Mouse (Mus musculus): ENCODE results near the gene Fzr1.

The Fzr1 gene

DNA sequence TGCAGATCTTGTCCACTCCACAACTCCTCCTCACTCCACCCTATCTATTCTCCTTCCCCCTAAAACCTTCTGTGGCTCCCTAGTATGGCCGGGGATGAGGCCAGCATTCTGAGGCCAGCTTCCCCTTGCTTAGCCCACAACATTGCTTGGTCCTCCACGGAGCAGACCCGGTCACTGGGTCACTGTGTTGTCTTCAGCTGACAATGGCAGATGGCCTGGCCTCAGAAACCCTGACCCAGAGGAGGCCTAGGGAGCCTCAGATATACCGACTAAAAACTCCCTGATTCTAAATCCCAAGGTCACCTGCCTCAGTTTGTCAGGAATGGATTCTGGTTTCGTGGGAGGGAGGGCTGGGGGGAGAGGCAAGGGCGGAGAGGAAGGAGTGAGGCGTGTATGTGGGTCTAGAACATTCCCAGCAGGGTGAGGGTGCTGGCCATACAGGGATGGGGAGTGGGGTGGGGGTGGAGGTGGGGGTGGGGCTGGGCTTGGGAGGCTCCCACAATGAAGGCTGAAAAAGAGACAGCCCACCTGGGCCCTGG, 24.0 kb upstream of the Fzr1 start:
- peak; percentile 56 for DNase-seq (ENCODE audit: extremely low spot score, low spot score)

DNA sequence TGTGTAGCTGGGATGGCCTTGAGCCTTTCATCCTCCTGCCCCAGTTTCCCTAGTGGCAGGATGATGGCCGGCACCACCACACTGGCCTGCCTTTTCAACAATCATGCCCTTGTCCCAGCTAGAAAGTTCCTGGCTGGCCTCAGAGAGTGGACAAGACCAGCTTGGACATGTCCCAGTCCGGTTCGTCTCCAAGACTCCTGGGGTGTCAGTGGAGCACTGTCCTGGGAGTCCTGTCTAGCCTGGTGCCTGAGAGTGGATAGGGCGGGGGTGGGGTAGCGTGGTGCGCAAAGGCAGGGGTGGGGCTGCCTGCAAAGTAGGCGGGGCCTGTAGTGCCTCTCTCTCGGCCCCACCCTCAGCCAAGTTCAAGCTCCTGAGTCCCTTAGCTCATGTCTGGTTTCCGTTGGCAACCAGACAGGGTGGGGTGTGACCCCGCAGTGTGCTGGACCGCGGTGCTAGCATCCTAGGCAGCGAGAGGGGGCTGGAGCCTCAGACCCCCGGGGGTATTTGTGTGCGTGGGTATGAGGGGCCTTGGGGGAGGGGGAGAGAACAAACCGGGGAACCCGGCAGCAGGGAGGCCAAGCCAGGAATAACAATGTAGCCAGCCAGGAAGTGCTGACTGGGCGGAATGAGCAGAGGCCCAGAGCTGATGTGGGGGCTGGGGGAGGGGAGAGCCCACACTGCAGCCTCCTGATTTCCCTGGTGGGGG, 23.4 kb upstream of the Fzr1 start:
- DNase-seq (ENCODE audit: extremely low spot score, low spot score), result peak; percentile 79

DNA sequence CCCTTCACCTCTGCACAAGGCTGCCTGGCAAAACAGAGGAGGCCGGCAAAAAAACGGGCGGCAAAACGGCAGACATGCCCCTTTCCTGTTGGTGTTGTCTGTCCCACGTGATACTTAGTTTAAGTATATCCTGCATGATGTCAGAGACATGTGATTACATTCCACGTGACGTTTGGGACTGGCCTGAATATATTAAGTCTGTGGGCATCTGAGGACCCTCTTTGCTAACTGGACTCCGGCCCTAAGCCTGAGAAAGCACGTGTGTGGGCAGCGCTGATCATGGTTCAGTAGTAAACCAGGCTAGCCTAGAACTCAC, 22.8 kb upstream of the Fzr1 start:
- DNase-seq (ENCODE audit: extremely low spot score, low spot score), result no peak

- no peak for DNase-seq (ENCODE audit: extremely low spot score, low spot score)
Measured at GRCm38 (mm10) chr10:81400371-81401204, 22.3 kb upstream of the Fzr1 start.

DNA sequence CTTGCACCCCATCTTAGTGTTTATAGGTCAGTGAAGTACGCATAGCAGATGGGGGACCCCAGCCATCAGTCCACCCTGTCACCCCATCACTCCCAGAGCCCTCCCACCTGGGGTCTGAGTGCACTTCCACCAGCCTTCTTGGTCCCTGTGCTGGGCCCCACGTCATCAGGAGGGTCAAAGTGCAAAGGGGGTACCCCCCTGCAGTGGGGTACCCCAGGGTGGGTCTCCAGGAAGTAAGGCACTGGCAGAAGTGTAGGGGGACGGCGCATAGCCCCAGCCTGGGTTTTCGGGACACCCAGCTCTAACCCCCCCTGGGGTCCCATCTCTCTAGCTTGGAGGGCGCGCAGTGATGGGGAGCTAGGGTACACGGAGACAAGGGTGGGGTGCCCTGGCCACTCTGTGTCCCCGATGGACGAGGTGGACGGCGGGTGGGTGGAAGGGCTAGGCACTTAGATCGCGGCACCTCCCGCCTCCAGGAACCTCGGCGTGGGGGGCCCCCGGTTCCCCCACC, 21.5 kb upstream of the Fzr1 start:
- no peak for DNase-seq (ENCODE audit: extremely low spot score, low spot score)

GRCm38 (mm10) chr10:81399296-81399695, 21.0 kb upstream of the Fzr1 start:
- no peak for DNase-seq (ENCODE audit: extremely low spot score, low spot score)

DNA sequence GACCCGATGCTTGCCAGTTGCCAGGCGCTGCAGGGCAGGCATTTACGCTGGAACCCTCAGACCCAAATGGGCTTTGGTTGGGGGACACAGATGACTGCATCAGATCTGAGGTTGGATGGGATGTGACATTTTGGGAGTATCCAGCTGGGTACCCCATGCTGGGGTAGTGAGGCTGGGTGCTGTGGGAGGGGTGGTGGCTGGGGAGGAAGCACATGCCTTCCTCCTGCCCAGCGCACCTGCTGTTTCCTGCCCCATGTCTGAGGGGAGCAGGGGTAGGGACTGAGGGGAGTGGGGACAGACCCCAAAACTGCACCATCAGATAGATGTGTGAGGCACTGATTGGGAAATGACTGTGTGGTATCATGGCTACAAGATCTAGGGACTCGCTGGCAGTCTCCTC, 18.4 kb upstream of the Fzr1 start:
- no peak for DNase-seq (ENCODE audit: extremely low spot score, low spot score)

DNA sequence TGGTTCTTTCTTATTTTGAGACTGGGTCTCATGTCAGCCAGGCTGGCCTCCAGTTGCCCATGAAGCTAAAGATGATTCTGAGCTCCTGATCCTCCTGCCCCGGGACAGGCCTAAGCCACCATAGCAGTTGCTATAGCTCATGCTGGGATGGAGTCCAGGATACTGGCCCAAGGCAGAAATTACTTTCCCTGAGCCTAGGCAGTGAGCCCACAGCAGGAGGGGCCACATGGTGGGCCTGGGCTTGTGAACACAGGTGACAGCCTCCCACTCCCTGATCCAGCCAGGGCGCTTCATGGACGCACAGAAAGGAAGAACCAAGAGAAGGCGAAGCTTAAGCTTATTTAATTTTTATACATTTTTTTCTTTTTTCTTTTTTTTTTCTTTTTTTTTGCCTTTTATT, 17.5 kb upstream of the Fzr1 start:
- no peak for DNase-seq (ENCODE audit: extremely low spot score, low spot score)

GRCm38 (mm10) chr10:81395127-81395526, 16.8 kb upstream of the Fzr1 start:
- DNase-seq (ENCODE audit: extremely low spot score, low spot score), result peak; percentile 85

DNA sequence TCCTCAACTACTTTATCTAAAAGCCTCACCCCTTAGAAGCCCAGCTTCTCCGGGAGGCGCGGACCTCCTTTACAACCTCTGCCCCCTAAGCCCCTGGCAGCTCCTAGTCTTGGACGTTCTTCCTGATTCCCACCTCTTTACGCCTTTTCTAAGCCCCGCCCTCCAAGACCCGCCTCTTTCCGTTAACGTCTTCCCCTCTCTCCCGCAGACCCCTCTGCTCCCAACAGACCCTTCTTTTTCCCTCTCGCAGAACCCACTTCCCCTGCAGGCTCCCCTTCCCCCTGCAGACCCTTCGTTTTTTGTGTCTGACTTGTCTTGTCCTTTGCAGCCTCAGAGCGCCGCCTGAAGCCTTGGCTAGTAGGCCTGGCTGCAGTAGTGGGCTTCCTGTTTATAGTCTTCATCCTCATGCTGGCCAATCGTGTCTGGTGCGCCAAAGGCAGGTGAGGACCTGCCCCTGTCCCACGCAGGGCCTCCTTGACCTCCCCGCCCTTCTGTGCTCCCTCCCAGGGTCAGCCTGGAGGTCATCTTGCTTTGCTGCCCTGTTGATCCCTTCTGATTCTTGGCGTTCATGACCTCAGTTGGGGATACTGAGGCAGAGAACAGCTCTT, 15.2 kb upstream of the Fzr1 start:
- DNase-seq (ENCODE audit: extremely low spot score, low spot score), result no peak

- DNase-seq (ENCODE audit: extremely low spot score, low spot score), result no peak
Measured at GRCm38 (mm10) chr10:81392781-81393185, 14.5 kb upstream of the Fzr1 start, which contains the start of gene Smim24. TSS of gene Smim24 (plus strand) at chr10:81393051.

DNA sequence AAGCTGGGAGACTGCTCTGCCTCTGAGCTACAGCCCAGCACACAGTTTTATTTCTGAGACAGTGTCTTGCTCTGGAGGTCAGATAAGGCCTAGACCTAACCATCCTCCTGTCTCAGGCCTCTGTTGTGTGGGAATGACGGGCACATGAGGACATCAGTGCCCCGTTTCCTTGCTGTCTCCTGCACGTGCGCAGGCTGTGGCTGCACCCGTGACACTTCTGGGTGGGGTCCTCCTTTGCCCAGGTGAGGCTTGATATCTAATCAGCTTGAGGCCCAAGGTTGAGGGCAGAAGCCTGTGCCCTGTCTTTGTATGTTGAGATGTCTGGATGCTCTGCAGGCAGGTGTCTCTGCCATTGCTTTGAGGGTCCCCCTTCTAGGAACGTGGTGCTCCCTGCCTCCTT, 14.0 kb upstream of the Fzr1 start:
- DNase-seq (ENCODE audit: extremely low spot score, low spot score), result no peak

GRCm38 (mm10) chr10:81390678-81390965, 12.3 kb upstream of the Fzr1 start:
- no peak for DNase-seq (ENCODE audit: extremely low spot score, low spot score)

DNA sequence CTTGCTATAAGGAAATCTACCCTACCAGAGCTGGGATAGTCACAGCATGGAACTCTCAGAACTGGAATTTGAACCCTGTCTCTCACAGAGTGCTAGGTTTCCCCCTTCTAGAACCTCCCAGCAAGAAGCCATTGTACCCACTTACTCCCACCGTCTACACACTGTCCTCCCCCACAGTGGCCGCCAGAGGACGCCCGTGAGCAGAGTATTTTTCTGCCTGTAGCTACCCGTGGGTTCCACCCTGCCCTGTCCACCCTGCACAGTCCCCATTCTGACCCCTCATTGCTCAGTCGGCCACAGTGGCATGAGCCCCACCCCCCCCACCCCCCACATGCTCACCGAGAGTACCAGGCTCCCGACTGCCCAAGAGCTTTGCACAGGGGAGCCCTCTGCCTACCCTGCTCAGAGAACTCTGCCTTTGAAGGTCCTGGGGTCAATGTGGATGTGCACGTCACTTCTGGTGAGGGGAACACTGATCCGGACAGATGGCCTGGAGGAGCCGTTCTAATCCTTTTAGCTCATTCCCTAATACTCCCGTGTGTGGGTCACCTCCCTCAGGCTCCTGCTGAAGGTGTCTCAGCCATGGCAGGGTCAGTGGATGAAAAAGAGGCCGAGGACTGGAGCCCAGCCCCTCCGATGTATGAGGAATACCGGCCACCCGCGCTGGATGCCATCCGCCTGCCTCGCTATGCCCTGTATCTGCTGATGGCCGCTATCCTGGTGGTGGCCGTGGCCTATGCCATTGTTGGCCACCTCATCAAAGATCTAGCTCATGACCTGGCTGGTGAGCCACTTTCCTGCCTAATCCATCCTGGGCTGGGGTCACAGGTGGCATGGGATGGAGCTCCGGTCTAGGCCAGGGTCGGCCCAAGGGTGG, 11.7 kb upstream of the Fzr1 start:
- peak; percentile 73 for DNase-seq (ENCODE audit: extremely low spot score, low spot score)

DNA sequence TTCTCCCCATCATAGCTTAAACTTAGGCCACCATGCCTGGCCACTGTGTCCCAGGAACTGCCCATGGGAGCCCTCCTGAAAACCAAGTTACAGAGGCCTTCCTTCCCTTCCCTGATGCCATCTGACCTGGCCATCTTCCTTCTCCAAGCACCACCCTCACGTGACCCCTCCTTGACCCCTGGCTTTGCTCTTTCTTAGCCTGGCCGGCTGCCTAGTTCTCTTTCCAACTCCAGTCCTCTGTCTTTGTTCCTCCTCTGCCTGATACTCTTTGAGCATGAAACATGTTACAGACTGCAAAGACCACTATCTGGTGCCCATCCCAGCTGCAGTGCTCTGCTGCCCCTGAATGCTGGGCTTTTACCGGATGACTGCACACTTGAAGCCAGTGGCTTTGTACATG, 11.1 kb upstream of the Fzr1 start:
- no peak for DNase-seq (ENCODE audit: extremely low spot score, low spot score)

DNA sequence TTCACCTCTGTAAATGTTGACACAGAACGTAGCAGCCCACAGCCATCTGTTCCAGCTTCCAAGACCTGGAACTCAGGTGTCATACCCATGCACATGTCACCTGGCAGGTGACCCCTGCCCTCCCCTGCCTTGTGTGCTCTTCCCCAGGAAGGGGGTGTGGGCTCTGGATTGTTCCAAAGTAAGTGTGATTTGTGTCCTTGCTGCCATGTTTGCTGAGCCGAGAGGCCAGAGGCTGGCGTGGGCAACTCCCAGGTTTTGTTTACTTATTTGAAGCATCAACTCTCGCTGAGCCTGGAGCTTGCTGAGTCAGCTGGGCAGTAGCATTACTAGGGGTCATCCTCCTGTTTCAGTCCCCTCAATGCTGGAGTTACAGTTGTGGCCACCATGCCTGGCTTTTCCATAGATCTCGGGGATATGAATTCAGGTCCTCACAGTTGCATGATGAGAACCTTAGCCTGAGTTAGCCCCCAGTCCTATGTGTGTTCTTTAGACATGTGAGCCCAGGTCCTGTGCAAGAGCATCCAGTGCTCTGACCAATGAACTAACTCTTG, 10.3 kb upstream of the Fzr1 start, which contains the start of gene Gm48552:
TSS of gene Gm48552 (plus strand) at position 501 of the 551 bp plus-strand sequence.
- DNase-seq (ENCODE audit: extremely low spot score, low spot score), result no peak

DNA sequence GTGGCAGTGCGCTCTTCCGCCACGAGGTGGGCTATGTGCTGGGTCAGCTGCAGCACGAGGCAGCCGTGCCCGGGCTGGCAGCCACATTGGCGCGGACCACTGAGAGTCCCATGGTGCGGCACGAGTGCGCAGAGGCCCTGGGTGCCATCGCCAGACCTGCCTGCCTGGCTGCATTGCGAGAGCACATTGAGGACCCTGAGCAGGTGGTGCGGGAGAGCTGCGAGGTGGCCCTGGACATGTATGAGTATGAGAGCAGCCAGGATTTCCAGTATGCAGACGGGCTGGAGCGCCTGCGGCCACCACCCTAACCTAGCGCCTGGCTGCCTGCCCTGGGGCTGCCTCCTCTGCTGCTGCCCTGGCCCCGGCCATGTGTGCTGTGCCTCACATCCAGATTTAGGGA, 9.4 kb upstream of the Fzr1 start:
- no peak for DNase-seq (ENCODE audit: extremely low spot score, low spot score)

GRCm38 (mm10) chr10:81385603-81386306, 7.4 kb upstream of the Fzr1 start:
- DNase-seq (ENCODE audit: extremely low spot score, low spot score), result no peak

DNA sequence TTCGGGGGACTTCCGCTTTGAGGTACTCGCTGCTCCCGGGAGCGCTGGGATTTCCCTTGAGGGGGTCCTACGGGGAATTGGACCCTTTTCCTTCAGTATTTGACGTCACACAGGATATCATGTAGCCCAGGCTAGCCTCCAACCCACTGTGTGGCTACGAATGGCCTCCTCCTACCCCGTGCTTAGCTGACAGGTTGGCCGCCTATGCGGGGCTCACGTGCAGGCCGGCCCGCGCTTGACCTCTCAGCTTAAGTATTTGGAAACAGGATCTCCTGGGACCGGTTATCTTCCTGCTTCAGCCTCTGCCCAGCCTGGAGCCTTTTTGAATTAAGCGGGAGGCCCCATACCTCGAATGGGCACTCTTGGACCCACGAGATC, 6.3 kb upstream of the Fzr1 start:
- no peak for DNase-seq (ENCODE audit: extremely low spot score, low spot score)

All from neural tube, embryonic 10.5 days (tissue).